Mouse (Mus musculus): Measurements from ENCODE around the gene Bcl2a1a. TPM values are rescaled to one million over a fixed set of nuclear protein-coding genes. Genes with fewer than 3 reads are reported as not detected.

The Bcl2a1a gene
- polyA plus RNA-seq, 1 experiment, result 5.8 TPM

Other genes starting within 250 kb of the Bcl2a1a start
- gene Mthfsl, start 236.6 kb upstream of the Bcl2a1a start, polyA plus RNA-seq (2012; rRNA removed), result 12.3 and 17.7 TPM in 2 replicates
- 3.9 and 6.8 TPM in 2 replicates for gene Bcl2a1d, start 225.0 kb upstream of the Bcl2a1a start, polyA plus RNA-seq (2012; rRNA removed)
- gene Trim43c, start 117.7 kb upstream of the Bcl2a1a start, polyA plus RNA-seq (2012; rRNA removed), result not detected in 2 replicates
- not detected in 2 replicates for gene Trim43b, start 135.9 kb downstream of the Bcl2a1a start, polyA plus RNA-seq (2012; rRNA removed)
- gene Bcl2a1b, start 242.3 kb downstream of the Bcl2a1a start, polyA plus RNA-seq (2012; rRNA removed), result 4.9 and 6.1 TPM in 2 replicates
- not detected in 2 replicates for gene Gm29094, start 242.5 kb downstream of the Bcl2a1a start, polyA plus RNA-seq (2012; rRNA removed)